Mouse (Mus musculus) heart, embryonic 15.5 days (tissue): Measurements from ENCODE around the gene Rnf115. TPM values are rescaled to one million over a fixed set of nuclear protein-coding genes. Genes with fewer than 3 reads are reported as not detected.

ENCODE experiments used
- ATAC-seq: fragments of 200-750 bp; cut with Nextera tagmentation; replicated peaks from 2 replicates; pipeline ENCODE4 v1.8.0; 2017; ENCODE audit warnings: low read depth, moderate TSS enrichment; ENCODE audit not compliant: insufficient number of reproducible peaks, insufficient read depth, low FRiP score
- H3K27ac ChIP-seq: fragments of 300-500 bp; sonication (generic); 2 replicates; pipeline ENCODE4 v1.5.1; 2015; ENCODE audit warnings: mild to moderate bottlenecking, inconsistent platforms
- H3K27me3 ChIP-seq: fragments of 300-500 bp; sonication (generic); 2 replicates; pipeline ENCODE4 v1.6.1; 2015; ENCODE audit warnings: inconsistent platforms
- H3K36me3 ChIP-seq: fragments of 300-500 bp; sonication (generic); 2 replicates; pipeline ENCODE4 v1.6.1; 2015; ENCODE audit warnings: mild to moderate bottlenecking, inconsistent platforms
- H3K4me1 ChIP-seq: fragments of 300-500 bp; sonication (generic); replicated peaks from 2 replicates; pipeline ENCODE4 v1.6.1; 2015; ENCODE audit warnings: inconsistent platforms
- H3K4me2 ChIP-seq: fragments of 300-500 bp; sonication (generic); 2 replicates; pipeline ENCODE4 v1.6.1; 2015; ENCODE audit warnings: inconsistent platforms, mild to moderate bottlenecking, moderate library complexity
- H3K4me3 ChIP-seq: fragments of 300-500 bp; sonication (generic); 2 replicates; pipeline ENCODE4 v1.5.1; 2015; ENCODE audit warnings: mild to moderate bottlenecking, inconsistent platforms
- H3K9ac ChIP-seq: fragments of 300-500 bp; sonication (generic); 2 replicates; pipeline ENCODE4 v1.6.1; 2015; ENCODE audit warnings: mild to moderate bottlenecking, inconsistent platforms
- H3K9me3 ChIP-seq: fragments of 300-500 bp; sonication (generic); replicated peaks from 2 replicates; pipeline ENCODE4 v1.6.1; 2016; ENCODE audit warnings: inconsistent platforms
- WGBS: fragments of 180-500 bp; shearing (Covaris S2); methylation state at CpG from one replicate; pipeline ENCODE4 v1.1.7; 2015; ENCODE audit warnings: mixed read lengths; 5-methylcytosine and 5-hydroxymethylcytosine counted together
- polyA plus RNA-seq: library from polyadenylated mRNA; unstranded; fragments of >200 nt; fragmentation: Nextera tagmentation; extraction: Ambion mirVana; gene quantifications from 2 replicates; pipeline ENCODE4 v1.2.1, GENCODE M21; 2015

Gene Rnf115
- polyA plus RNA-seq, 1 experiment from 2014 or later, result 33.4 TPM

DNA sequence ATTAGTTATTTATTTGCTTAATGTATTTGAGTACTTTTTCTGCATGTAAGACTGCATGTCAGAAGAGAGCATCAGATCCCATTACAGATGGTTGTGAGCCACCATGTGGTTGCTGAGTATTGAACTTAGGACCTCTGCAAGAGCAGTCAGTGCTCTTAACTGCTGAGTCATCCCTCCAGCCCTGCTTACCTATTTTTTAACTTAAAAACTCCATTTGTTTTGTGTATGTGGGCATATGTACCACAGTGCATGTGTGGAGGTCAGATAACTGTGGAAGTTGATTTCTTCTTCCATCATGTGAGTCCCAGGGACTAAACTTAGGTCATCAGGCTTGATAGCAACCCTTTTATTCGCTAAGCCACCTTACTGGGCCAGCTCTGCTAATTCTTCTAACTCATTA, 60.3 kb downstream of the Rnf115 start:
- Histone ChIP-seq H3K4me3 (no peak overlapping the region), H3K27me3 (no peaks in the 10 kb centered on the region), H3K9ac (no peak overlapping the region), H3K36me3 (peaks cover 42% of the 10 kb centered on the region), H3K27ac (no peak overlapping the region), H3K9me3 (no peaks in the 10 kb centered on the region), H3K4me2 (no peak overlapping the region), H3K4me1 (no peaks in the 10 kb centered on the region)
- no peak for ATAC-seq
- 93% methylated on average over 1 of the region's 1 CpGs for WGBS

DNA sequence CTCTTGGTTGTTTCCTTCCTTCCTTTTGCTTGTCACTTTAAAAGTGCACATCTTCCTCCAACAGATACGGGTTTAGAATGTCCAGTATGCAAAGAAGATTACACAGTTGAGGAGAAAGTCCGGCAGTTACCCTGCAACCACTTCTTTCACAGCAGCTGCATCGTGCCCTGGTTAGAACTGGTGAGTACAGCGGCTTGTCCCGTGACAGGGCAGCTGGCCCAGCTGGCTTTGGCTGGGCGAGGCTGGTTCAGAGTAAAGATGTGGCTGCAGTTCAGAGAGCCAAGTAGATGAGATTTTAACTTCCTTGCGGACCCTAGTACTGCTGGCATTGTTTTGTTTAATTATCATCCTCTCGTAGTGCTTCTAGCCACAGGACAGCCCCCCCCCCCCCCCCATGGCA, 61.0 kb downstream of the Rnf115 start:
- no peaks in the 10 kb centered on the region for H3K9me3 ChIP-seq
- no peak overlapping the region for H3K27ac ChIP-seq
- H3K4me1 ChIP-seq, result no peaks in the 10 kb centered on the region
- peaks cover 42% of the 10 kb centered on the region for H3K36me3 ChIP-seq
- ATAC-seq, result no peak
- no peak overlapping the region for H3K9ac ChIP-seq
- no peak overlapping the region for H3K4me2 ChIP-seq
- WGBS, result 80% methylated on average over 8 of the region's 8 CpGs
- no peaks in the 10 kb centered on the region for H3K27me3 ChIP-seq
- no peak overlapping the region for H3K4me3 ChIP-seq

DNA sequence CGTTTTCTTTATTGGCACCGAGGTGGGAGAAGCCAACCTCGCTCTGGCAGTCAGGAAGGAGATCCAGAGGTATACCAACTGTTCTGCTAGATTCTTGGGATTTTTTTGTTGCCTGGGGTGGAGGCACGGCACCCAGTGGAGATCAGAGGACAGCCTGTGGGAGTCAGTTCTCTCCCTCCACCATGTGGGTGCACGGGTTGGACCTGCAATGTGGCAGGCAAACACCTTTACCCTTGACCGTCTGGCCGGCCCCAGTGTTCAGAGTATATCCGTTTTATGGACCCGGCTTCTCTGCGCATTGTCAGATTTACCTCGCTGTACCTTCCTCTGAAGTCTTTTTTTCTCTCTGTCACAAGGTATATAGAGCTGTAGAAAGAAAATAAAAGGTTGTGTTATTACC, 72.8 kb downstream of the Rnf115 start:
- Histone ChIP-seq H3K4me3 (no peak overlapping the region), H3K27me3 (no peaks in the 10 kb centered on the region), H3K4me1 (peaks cover 5% of the 10 kb centered on the region; the same call in 1 of the 2 replicates), H3K4me2 (no peak overlapping the region), H3K36me3 (peaks cover 3% of the 10 kb centered on the region; the same call in 1 of the 2 replicates), H3K27ac (no peak overlapping the region), H3K9me3 (no peaks in the 10 kb centered on the region), H3K9ac (no peak overlapping the region)
- ATAC-seq, result no peak
- WGBS, result 74% methylated on average over 11 of the region's 11 CpGs

DNA sequence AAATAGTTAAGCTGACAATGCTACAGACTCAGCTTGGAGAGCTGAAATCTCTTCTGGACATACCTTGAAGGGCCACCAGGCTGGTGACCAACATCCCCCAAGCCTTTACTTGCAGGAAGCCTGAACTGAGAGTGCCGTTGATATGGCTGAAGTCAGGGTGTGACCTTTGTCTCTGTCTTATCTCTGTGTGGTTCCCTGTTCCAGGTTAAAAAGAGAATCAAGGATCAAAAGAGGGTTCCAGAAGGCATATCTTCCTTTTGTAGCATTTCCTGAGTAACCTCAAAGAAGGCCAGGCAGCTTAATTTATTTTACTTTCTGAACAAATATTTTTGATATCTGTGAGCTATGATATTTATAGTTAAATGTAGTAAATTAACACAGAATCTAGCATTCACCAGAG, 74.8 kb downstream of the Rnf115 start:
- no peak overlapping the region for H3K4me2 ChIP-seq
- H3K4me1 ChIP-seq, result peaks cover 5% of the 10 kb centered on the region; the same call in 1 of the 2 replicates
- H3K36me3 ChIP-seq, result no peaks in the 10 kb centered on the region
- H3K9ac ChIP-seq, result no peak overlapping the region
- no peak overlapping the region for H3K4me3 ChIP-seq
- H3K27ac ChIP-seq, result no peak overlapping the region
- 30% methylated on average over 1 of the region's 1 CpGs for WGBS
- no peak for ATAC-seq
- no peaks in the 10 kb centered on the region for H3K27me3 ChIP-seq
- H3K9me3 ChIP-seq, result no peaks in the 10 kb centered on the region

DNA sequence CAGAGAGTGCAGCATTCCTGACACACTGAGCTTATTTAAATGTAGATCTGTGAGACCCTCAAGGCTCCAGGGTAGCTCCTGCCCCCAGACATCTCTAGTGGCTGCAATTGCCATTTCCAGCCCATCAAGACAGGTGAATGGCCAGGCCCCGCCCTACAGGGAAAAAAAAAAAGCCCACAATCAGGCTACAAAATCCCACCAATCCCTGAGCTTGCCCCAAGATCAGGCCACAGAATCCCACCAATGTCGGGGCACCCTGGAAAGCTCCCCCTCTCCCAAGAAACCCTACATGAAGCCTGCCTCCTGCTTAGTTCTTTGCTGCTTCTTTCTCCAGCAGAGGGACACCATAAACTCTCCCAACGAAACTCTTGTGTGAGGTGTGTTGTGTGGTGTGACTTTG, 80.7 kb downstream of the Rnf115 start:
- ATAC-seq, result no peak

DNA sequence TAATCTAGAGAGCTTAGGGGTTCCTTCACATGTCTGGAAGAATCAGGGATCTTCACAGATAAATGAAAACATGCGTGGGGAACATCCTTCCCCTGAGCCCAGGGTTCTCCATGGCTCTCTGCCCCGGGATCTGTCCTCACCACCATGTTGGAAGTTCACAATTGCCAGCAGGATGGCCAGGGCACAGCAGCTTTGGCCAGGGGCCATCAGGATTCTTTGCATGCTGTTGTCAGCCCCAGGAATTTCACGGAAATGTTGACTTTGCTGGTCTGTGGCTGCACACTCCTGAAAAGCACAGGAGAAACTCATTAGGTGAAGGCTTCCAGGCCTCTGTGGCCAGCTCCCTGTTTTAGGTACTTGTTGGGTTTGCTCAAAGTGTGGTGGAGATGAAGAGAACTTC, 81.2 kb downstream of the Rnf115 start:
- peaks cover 3% of the 10 kb centered on the region; the same call in 1 of the 2 replicates for H3K27me3 ChIP-seq
- peaks cover 15% of the 10 kb centered on the region for H3K4me1 ChIP-seq
- H3K4me3 ChIP-seq, result no peak overlapping the region
- no peak overlapping the region for H3K9ac ChIP-seq
- 36% methylated on average over 3 of the region's 3 CpGs for WGBS
- H3K36me3 ChIP-seq, result no peaks in the 10 kb centered on the region
- no peaks in the 10 kb centered on the region for H3K9me3 ChIP-seq
- no peak for ATAC-seq
- H3K4me2 ChIP-seq, result no peak overlapping the region
- no peak overlapping the region for H3K27ac ChIP-seq

More for the DNA sequence above, 80.7 kb downstream of the Rnf115 start:
- no peaks in the 10 kb centered on the region for H3K27me3 ChIP-seq
- 86% methylated on average over 3 of the region's 3 CpGs for WGBS
- peaks cover 10% of the 10 kb centered on the region for H3K4me1 ChIP-seq
- H3K9me3 ChIP-seq, result no peaks in the 10 kb centered on the region
- no peak overlapping the region for H3K4me3 ChIP-seq
- no peak overlapping the region for H3K27ac ChIP-seq
- no peak overlapping the region for H3K4me2 ChIP-seq
- no peak overlapping the region for H3K9ac ChIP-seq
- no peaks in the 10 kb centered on the region for H3K36me3 ChIP-seq

DNA sequence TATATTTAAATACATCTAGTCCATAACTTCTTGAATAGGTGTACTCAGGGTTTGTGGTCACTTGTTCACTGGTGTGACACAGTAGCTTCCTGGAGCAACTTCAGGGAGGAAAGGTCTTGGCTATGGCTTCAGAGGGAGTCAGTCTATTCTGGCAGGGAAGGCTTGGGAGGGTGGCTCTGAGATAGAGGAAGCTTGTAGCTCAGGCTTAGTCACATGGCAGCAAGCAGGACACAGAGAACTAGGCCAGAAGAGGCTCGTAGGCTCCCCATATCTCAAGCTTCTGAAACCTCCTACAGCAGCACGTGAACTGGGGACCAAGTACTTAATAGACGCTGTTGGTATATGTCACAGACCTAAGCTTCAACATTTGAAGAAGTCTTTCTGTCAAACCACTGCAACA, 83.8 kb downstream of the Rnf115 start:
- Histone ChIP-seq H3K4me3 (no peak overlapping the region), H3K27ac (no peak overlapping the region), H3K4me1 (peaks cover 18% of the 10 kb centered on the region), H3K9ac (no peak overlapping the region), H3K4me2 (no peak overlapping the region), H3K36me3 (no peaks in the 10 kb centered on the region), H3K27me3 (peaks cover 5% of the 10 kb centered on the region; the same call in 1 of the 2 replicates), H3K9me3 (no peaks in the 10 kb centered on the region)
- ATAC-seq, result no peak
- 67% methylated on average over 3 of the region's 3 CpGs for WGBS

DNA sequence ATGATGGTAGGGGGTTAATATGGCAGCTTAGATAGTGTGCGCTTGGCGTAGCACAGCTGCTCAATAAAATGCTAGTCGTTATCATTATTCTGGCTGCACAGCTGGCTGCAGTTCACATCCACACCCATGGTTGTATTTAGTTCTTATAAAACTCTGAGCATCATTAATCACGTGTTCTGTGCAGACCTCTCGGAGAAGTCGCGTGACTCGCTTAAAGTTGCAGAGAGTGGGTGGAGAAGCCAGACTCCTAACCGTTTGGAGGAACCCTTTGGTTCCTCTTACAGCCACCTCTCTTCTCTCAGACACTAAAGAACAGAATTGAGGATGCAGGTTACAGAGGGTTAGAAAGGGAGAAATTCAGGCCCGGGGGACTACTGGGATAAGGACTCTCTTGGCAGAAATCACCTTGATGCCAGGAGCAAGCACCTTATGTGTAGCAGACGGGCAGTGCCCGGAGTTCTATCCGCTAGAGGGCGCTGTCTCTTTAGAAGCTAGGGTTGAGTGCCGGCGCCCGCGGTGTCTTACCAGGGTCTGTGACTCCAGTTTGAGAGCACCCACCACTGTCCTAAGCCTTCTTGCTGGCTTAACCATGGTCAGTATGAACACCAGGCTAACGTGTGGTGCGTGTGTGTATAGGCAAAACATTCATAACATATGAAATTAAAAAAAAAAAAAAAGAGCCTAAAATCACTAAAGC, 85.1 kb downstream of the Rnf115 start:
- no peak overlapping the region for H3K27ac ChIP-seq
- H3K36me3 ChIP-seq, result no peaks in the 10 kb centered on the region
- peaks cover 5% of the 10 kb centered on the region; the same call in 1 of the 2 replicates for H3K27me3 ChIP-seq
- no peak overlapping the region for H3K9ac ChIP-seq
- H3K4me3 ChIP-seq, result peak overlapping the region; percentile 26; the same call in 1 of the 2 replicates
- WGBS, result 35% methylated on average over 20 of the region's 20 CpGs
- no peak for ATAC-seq
- peak overlapping the region; percentile 55 for H3K4me2 ChIP-seq
- peaks cover 18% of the 10 kb centered on the region for H3K4me1 ChIP-seq
- no peaks in the 10 kb centered on the region for H3K9me3 ChIP-seq

DNA sequence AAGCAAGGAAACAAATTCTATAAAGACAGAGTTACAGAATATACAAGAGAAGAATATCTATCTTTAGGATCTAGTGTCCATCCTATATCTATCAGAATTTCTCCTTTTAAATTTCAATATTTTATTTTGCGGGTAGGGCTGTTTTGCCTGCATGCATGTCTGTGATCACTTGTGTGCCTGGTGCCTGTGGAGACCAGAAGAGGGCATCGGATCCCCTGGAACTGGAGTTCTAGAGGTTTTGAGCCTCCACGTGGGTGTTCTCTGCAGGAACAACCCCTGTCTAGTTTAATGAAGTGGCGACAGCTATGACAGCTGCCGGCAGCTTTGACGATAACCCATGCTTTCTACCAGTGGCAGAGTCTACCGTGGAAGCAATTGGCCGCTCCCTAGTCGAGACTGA, 85.6 kb downstream of the Rnf115 start:
- no peaks in the 10 kb centered on the region for H3K9me3 ChIP-seq
- H3K27ac ChIP-seq, result no peak overlapping the region
- peak overlapping the region; percentile 26 for H3K4me3 ChIP-seq
- peak overlapping the region; percentile 55 for H3K4me2 ChIP-seq
- no peaks in the 10 kb centered on the region for H3K36me3 ChIP-seq
- peak; percentile 65 for ATAC-seq
- 6% methylated on average over 9 of the region's 9 CpGs for WGBS
- no peak overlapping the region for H3K9ac ChIP-seq
- H3K27me3 ChIP-seq, result peaks cover 5% of the 10 kb centered on the region; the same call in 1 of the 2 replicates
- H3K4me1 ChIP-seq, result peaks cover 18% of the 10 kb centered on the region

DNA sequence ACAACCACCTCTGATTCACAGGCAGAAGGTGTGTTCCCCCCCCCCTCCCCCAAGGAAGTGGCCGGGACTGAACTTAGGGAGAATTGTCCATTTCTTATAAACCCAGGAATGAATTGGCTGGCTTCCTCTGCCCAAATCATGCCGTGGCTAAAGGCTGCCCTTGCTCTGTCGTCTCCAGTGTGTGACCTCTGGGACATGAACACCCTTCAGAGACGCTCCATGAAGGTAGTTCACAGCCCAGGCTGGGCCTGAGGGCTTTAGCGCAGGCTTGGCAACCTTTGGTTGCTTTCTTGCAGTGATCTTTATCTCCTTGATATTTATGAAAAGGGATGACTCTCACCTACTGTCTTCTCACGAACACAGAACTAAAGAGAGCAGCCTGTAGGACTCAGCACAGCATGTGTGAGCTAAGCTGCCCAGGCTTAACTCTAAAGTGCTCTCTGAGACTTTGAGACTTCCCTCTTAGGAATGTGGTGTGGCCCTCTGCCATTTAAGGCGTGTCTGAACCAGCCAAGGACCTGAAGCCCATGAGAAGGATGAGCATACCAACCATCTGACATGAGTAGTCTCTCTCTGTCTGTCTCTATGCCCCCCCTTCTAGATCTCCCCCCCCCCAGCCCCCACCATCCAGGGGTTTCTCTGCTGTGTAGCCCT, 86.3 kb downstream of the Rnf115 start:
- 33% methylated on average over 7 of the region's 7 CpGs for WGBS
- H3K9ac ChIP-seq, result 0 out of 2 replicates have a peak overlapping the region, but pooled peaks have one; percentile 17
- peaks cover 5% of the 10 kb centered on the region; the same call in 1 of the 2 replicates for H3K27me3 ChIP-seq
- no peaks in the 10 kb centered on the region for H3K36me3 ChIP-seq
- H3K9me3 ChIP-seq, result no peaks in the 10 kb centered on the region
- peak overlapping the region; percentile 55 for H3K4me2 ChIP-seq
- ATAC-seq, result peak; percentile 25
- peaks cover 15% of the 10 kb centered on the region for H3K4me1 ChIP-seq
- peak overlapping the region; percentile 26 for H3K4me3 ChIP-seq
- no peak overlapping the region for H3K27ac ChIP-seq

DNA sequence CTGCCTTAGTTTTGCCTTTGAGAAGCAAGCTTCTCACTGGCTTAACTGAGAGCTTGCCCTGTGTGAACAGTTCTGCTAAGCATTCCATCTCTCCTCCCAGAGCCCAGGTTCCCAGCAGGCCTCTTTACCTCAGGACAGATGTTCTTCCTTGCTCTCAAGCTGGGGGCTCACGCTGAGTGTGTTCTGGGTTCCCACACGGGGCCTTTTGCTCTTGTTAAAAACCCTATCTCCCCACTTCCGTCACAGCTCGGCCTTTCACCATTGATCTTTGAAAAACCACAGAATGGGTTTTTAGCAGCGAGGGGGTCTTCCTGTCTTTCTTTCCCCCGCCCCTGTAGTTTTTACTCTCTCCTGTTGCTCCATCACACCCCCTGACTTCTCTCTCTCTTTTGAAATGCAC, 86.9 kb downstream of the Rnf115 start:
- Histone ChIP-seq H3K27ac (no peak overlapping the region), H3K4me2 (peak overlapping the region; percentile 55; the same call in 1 of the 2 replicates), H3K9me3 (no peaks in the 10 kb centered on the region), H3K27me3 (peaks cover 5% of the 10 kb centered on the region; the same call in 1 of the 2 replicates), H3K9ac (no peak overlapping the region), H3K4me1 (peaks cover 13% of the 10 kb centered on the region), H3K36me3 (no peaks in the 10 kb centered on the region), H3K4me3 (no peak overlapping the region)
- no peak for ATAC-seq
- WGBS, result 57% methylated on average over 6 of the region's 6 CpGs
